Mouse (Mus musculus): ENCODE results near the gene Usp35. TPM values are rescaled to one million over a fixed set of nuclear protein-coding genes. Genes with fewer than 3 reads are reported as not detected.

The Usp35 gene
- total RNA-seq (2015; ENCODE audit: low replicate concordance), result not detected in 2 replicates
- total RNA-seq (2017; ENCODE audit: low replicate concordance), result not detected in 2 replicates

- ATAC-seq (replicated peaks; ENCODE audit: low FRiP score, poor library complexity, severe bottlenecking), result peak; percentile 94
Observed at GRCm38 (mm10) chr7:97331726-97332666, at the start of gene Usp35, which contains the start of gene Kctd21. Gene Usp35, minus strand, starts transcription at chr7:97332020. Gene Kctd21, plus strand, starts transcription at chr7:97332327.

- ATAC-seq (replicated peaks; ENCODE audit: low FRiP score, poor library complexity, severe bottlenecking), result no peak
Observed at GRCm38 (mm10) chr7:97380500-97381123, 48.8 kb upstream of the Usp35 start.

- ATAC-seq (replicated peaks; ENCODE audit: low FRiP score, poor library complexity, severe bottlenecking), result no peak
Observed at GRCm38 (mm10) chr7:97379304-97379703, 47.5 kb upstream of the Usp35 start.

GRCm38 (mm10) chr7:97375906-97376305 lies 44.1 kb upstream of the Usp35 start:
- ATAC-seq (replicated peaks; ENCODE audit: low FRiP score, poor library complexity, severe bottlenecking), result no peak

GRCm38 (mm10) chr7:97375101-97375500 lies 43.3 kb upstream of the Usp35 start:
- ATAC-seq (replicated peaks; ENCODE audit: low FRiP score, poor library complexity, severe bottlenecking), result no peak

- no peak for ATAC-seq (replicated peaks; ENCODE audit: low FRiP score, poor library complexity, severe bottlenecking)
Observed at GRCm38 (mm10) chr7:97365887-97366286, 34.1 kb upstream of the Usp35 start.

- ATAC-seq (replicated peaks; ENCODE audit: low FRiP score, poor library complexity, severe bottlenecking), result peak; percentile 66
Observed at GRCm38 (mm10) chr7:97361467-97361866, 29.6 kb upstream of the Usp35 start.

- no peak for ATAC-seq (replicated peaks; ENCODE audit: low FRiP score, poor library complexity, severe bottlenecking)
Observed at GRCm38 (mm10) chr7:97360955-97361354, 29.1 kb upstream of the Usp35 start.

- no peak for ATAC-seq (replicated peaks; ENCODE audit: low FRiP score, poor library complexity, severe bottlenecking)
Observed at GRCm38 (mm10) chr7:97360166-97360565, 28.3 kb upstream of the Usp35 start.

GRCm38 (mm10) chr7:97358347-97358746 lies 26.5 kb upstream of the Usp35 start:
- no peak for ATAC-seq (replicated peaks; ENCODE audit: low FRiP score, poor library complexity, severe bottlenecking)

GRCm38 (mm10) chr7:97357840-97358239 lies 26.0 kb upstream of the Usp35 start:
- ATAC-seq (replicated peaks; ENCODE audit: low FRiP score, poor library complexity, severe bottlenecking), result no peak

GRCm38 (mm10) chr7:97356875-97357276 lies 25.1 kb upstream of the Usp35 start:
- ATAC-seq (replicated peaks; ENCODE audit: low FRiP score, poor library complexity, severe bottlenecking), result no peak

- no peak for ATAC-seq (replicated peaks; ENCODE audit: low FRiP score, poor library complexity, severe bottlenecking)
Observed at GRCm38 (mm10) chr7:97356253-97356652, 24.4 kb upstream of the Usp35 start.

- ATAC-seq (replicated peaks; ENCODE audit: low FRiP score, poor library complexity, severe bottlenecking), result no peak
Observed at GRCm38 (mm10) chr7:97355068-97355841, 23.4 kb upstream of the Usp35 start.

GRCm38 (mm10) chr7:97353356-97353755 lies 21.5 kb upstream of the Usp35 start:
- no peak for ATAC-seq (replicated peaks; ENCODE audit: low FRiP score, poor library complexity, severe bottlenecking)

GRCm38 (mm10) chr7:97351792-97352513 lies 20.1 kb upstream of the Usp35 start:
- no peak for ATAC-seq (replicated peaks; ENCODE audit: low FRiP score, poor library complexity, severe bottlenecking)

GRCm38 (mm10) chr7:97350891-97351290 lies 19.1 kb upstream of the Usp35 start:
- no peak for ATAC-seq (replicated peaks; ENCODE audit: low FRiP score, poor library complexity, severe bottlenecking)

- no peak for ATAC-seq (replicated peaks; ENCODE audit: low FRiP score, poor library complexity, severe bottlenecking)
Observed at GRCm38 (mm10) chr7:97349438-97349837, 17.6 kb upstream of the Usp35 start.

GRCm38 (mm10) chr7:97348836-97349235 lies 17.0 kb upstream of the Usp35 start:
- no peak for ATAC-seq (replicated peaks; ENCODE audit: low FRiP score, poor library complexity, severe bottlenecking)
